Mouse (Mus musculus) forebrain, embryonic 11.5 days (tissue): ENCODE data around the gene Ptpn13. TPM values are rescaled to one million over a fixed set of nuclear protein-coding genes. Genes with fewer than 3 reads are reported as not detected.

ENCODE experiments used
- ATAC-seq: fragments of 200-750 bp; cut with Nextera tagmentation; replicated peaks from 2 replicates; pipeline ENCODE4 v1.8.0; 2017; ENCODE audit warnings: moderate TSS enrichment; ENCODE audit not compliant: low FRiP score
- DNase-seq: peaks from one replicate; pipeline ENCODE4 v3.0.0-alpha.2; 2017; ENCODE audit warnings: low spot score
- H3K27ac ChIP-seq: fragments of 300-500 bp; sonication (generic); 2 replicates; pipeline ENCODE4 v1.5.1; 2014; ENCODE audit warnings: low read depth, low read length
- H3K27me3 ChIP-seq: fragments of 300-500 bp; sonication (generic); 2 replicates; pipeline ENCODE4 v1.6.1; 2014; ENCODE audit warnings: mild to moderate bottlenecking, low read length, mixed read lengths; ENCODE audit not compliant: control insufficient read depth, insufficient read depth
- H3K36me3 ChIP-seq: fragments of 300-500 bp; sonication (generic); 2 replicates; pipeline ENCODE4 v1.6.1; 2014; ENCODE audit warnings: mild to moderate bottlenecking, low read length, moderate library complexity, mixed read lengths; ENCODE audit not compliant: control insufficient read depth, insufficient read depth
- H3K4me1 ChIP-seq: fragments of 300-500 bp; sonication (generic); replicated peaks from 2 replicates; pipeline ENCODE4 v1.6.1; 2014; ENCODE audit warnings: low read length, mixed read lengths; ENCODE audit not compliant: control insufficient read depth, insufficient read depth
- H3K4me2 ChIP-seq: fragments of 300-500 bp; sonication (generic); 2 replicates; pipeline ENCODE4 v1.6.1; 2014; ENCODE audit warnings: low read depth, mild to moderate bottlenecking, low read length, moderate library complexity, mixed read lengths; ENCODE audit not compliant: severe bottlenecking
- H3K4me3 ChIP-seq: fragments of 300-500 bp; sonication (generic); 2 replicates; pipeline ENCODE4 v1.5.1; 2014; ENCODE audit warnings: low read depth, low read length
- H3K9ac ChIP-seq: fragments of 300-500 bp; sonication (generic); 2 replicates; pipeline ENCODE4 v1.6.1; 2014; ENCODE audit warnings: low read length
- H3K9me3 ChIP-seq: fragments of 300-500 bp; sonication (generic); 2 replicates; pipeline ENCODE4 v1.6.1; 2016; ENCODE audit warnings: low read length, mixed read lengths; ENCODE audit not compliant: control insufficient read depth
- WGBS: fragments of 180-500 bp; shearing (Covaris S2); extraction: QIAGEN DNeasy Blood & Tissue Kit; methylation state at CpG from one replicate; pipeline ENCODE4 v1.1.7; 2014; 5-methylcytosine and 5-hydroxymethylcytosine counted together
- polyA plus RNA-seq: library from polyadenylated mRNA; unstranded; fragments of >200 nt; fragmentation: Nextera tagmentation; extraction: Ambion mirVana; gene quantifications from 2 replicates; pipeline ENCODE4 v1.2.1, GENCODE M21; 2014

Gene Ptpn13
- polyA plus RNA-seq, 1 experiment from 2014 or later = 20.3 TPM

GRCm38 (mm10) chr5:103474259-103474658, 49.3 kb downstream of the Ptpn13 start:
- H3K4me1 ChIP-seq = no peaks in the 10 kb centered on the region
- H3K36me3 ChIP-seq = no peaks in the 10 kb centered on the region
- ATAC-seq (no peak), DNase-seq (no peak)
- WGBS = 89% methylated on average over 4 of the region's 4 CpGs
- no peaks in the 10 kb centered on the region for H3K27me3 ChIP-seq
- no peak overlapping the region for H3K4me3 ChIP-seq
- H3K9me3 ChIP-seq = no peaks in the 10 kb centered on the region
- H3K27ac ChIP-seq = no peak overlapping the region
- no peak overlapping the region for H3K9ac ChIP-seq
- no peak overlapping the region for H3K4me2 ChIP-seq

GRCm38 (mm10) chr5:103475503-103475902, 50.5 kb downstream of the Ptpn13 start:
- 92% methylated on average over 5 of the region's 5 CpGs for WGBS
- Histone ChIP-seq H3K36me3 (no peaks in the 10 kb centered on the region), H3K27ac (no peak overlapping the region), H3K4me2 (no peak overlapping the region), H3K9ac (no peak overlapping the region), H3K4me3 (no peak overlapping the region), H3K27me3 (no peaks in the 10 kb centered on the region), H3K9me3 (no peaks in the 10 kb centered on the region), H3K4me1 (no peaks in the 10 kb centered on the region)
- ATAC-seq = no peak
- DNase-seq = no peak

- no peaks in the 10 kb centered on the region for H3K27me3 ChIP-seq
- ATAC-seq (no peak), DNase-seq (no peak)
- WGBS = 92% methylated on average over 5 of the region's 5 CpGs
- no peaks in the 10 kb centered on the region for H3K4me1 ChIP-seq
- H3K36me3 ChIP-seq = no peaks in the 10 kb centered on the region
- H3K4me2 ChIP-seq = no peak overlapping the region
- H3K9me3 ChIP-seq = no peaks in the 10 kb centered on the region
- no peak overlapping the region for H3K27ac ChIP-seq
- no peak overlapping the region for H3K9ac ChIP-seq
- no peak overlapping the region for H3K4me3 ChIP-seq
Observed at GRCm38 (mm10) chr5:103479503-103479902, 54.5 kb downstream of the Ptpn13 start.

- WGBS = 96% methylated on average over 2 of the region's 2 CpGs
- DNase-seq = no peak
Observed at GRCm38 (mm10) chr5:103481222-103481621, 56.2 kb downstream of the Ptpn13 start.

GRCm38 (mm10) chr5:103487001-103487400, 62.0 kb downstream of the Ptpn13 start:
- Histone ChIP-seq H3K36me3 (no peaks in the 10 kb centered on the region), H3K4me3 (no peak overlapping the region), H3K4me2 (no peak overlapping the region), H3K27me3 (no peaks in the 10 kb centered on the region), H3K27ac (no peak overlapping the region), H3K4me1 (no peaks in the 10 kb centered on the region), H3K9me3 (no peaks in the 10 kb centered on the region), H3K9ac (no peak overlapping the region)
- ATAC-seq (no peak), DNase-seq (no peak)
- 94% methylated on average over 7 of the region's 7 CpGs for WGBS

More at GRCm38 (mm10) chr5:103481222-103481621, 56.2 kb downstream of the Ptpn13 start:
- H3K9me3 ChIP-seq = no peaks in the 10 kb centered on the region
- H3K27me3 ChIP-seq = no peaks in the 10 kb centered on the region
- no peak overlapping the region for H3K4me2 ChIP-seq
- no peak overlapping the region for H3K4me3 ChIP-seq
- H3K9ac ChIP-seq = no peak overlapping the region
- no peaks in the 10 kb centered on the region for H3K4me1 ChIP-seq
- no peaks in the 10 kb centered on the region for H3K36me3 ChIP-seq
- no peak overlapping the region for H3K27ac ChIP-seq
- ATAC-seq = no peak

- Histone ChIP-seq H3K9me3 (no peaks in the 10 kb centered on the region), H3K27me3 (no peaks in the 10 kb centered on the region), H3K27ac (no peak overlapping the region), H3K36me3 (no peaks in the 10 kb centered on the region), H3K4me1 (no peaks in the 10 kb centered on the region), H3K9ac (no peak overlapping the region), H3K4me3 (no peak overlapping the region), H3K4me2 (no peak overlapping the region)
- WGBS = 96% methylated on average over 8 of the region's 8 CpGs
- ATAC-seq (no peak), DNase-seq (no peak)
Observed at GRCm38 (mm10) chr5:103490964-103491363, 66.0 kb downstream of the Ptpn13 start.

- H3K9ac ChIP-seq = no peak overlapping the region
Observed at GRCm38 (mm10) chr5:103491788-103492187, 66.8 kb downstream of the Ptpn13 start.

GRCm38 (mm10) chr5:103497061-103497460, 72.1 kb downstream of the Ptpn13 start:
- Histone ChIP-seq H3K4me2 (no peak overlapping the region), H3K9me3 (no peaks in the 10 kb centered on the region), H3K27me3 (no peaks in the 10 kb centered on the region), H3K4me1 (peaks cover 2% of the 10 kb centered on the region; the same call in 1 of the 2 replicates), H3K27ac (no peak overlapping the region), H3K9ac (no peak overlapping the region), H3K36me3 (no peaks in the 10 kb centered on the region), H3K4me3 (no peak overlapping the region)
- DNase-seq (no peak), ATAC-seq (no peak)
- 86% methylated on average over 5 of the region's 5 CpGs for WGBS

More at GRCm38 (mm10) chr5:103491788-103492187, 66.8 kb downstream of the Ptpn13 start:
- Histone ChIP-seq H3K27me3 (no peaks in the 10 kb centered on the region), H3K4me3 (no peak overlapping the region), H3K27ac (no peak overlapping the region), H3K36me3 (no peaks in the 10 kb centered on the region), H3K4me1 (peaks cover 2% of the 10 kb centered on the region; the same call in 1 of the 2 replicates), H3K4me2 (no peak overlapping the region), H3K9me3 (no peaks in the 10 kb centered on the region)
- ATAC-seq = no peak
- no peak for DNase-seq
- WGBS = 95% methylated on average over 5 of the region's 5 CpGs

GRCm38 (mm10) chr5:103497480-103497879, 72.5 kb downstream of the Ptpn13 start:
- H3K27me3 ChIP-seq = no peaks in the 10 kb centered on the region
- WGBS = 90% methylated on average over 2 of the region's 2 CpGs
- H3K4me3 ChIP-seq = no peak overlapping the region
- DNase-seq (no peak), ATAC-seq (no peak)
- H3K9me3 ChIP-seq = no peaks in the 10 kb centered on the region
- H3K27ac ChIP-seq = no peak overlapping the region
- H3K4me2 ChIP-seq = no peak overlapping the region
- no peaks in the 10 kb centered on the region for H3K36me3 ChIP-seq
- peaks cover 2% of the 10 kb centered on the region; the same call in 1 of the 2 replicates for H3K4me1 ChIP-seq
- H3K9ac ChIP-seq = no peak overlapping the region
